Mouse (Mus musculus): ENCODE data around the gene Abcg2. TPM values are rescaled to one million over a fixed set of nuclear protein-coding genes. Genes with fewer than 3 reads are reported as not detected.

The Abcg2 gene
- total RNA-seq, 2 experiments from 2014 or later, result 32.0 to 35.0 TPM

DNA sequence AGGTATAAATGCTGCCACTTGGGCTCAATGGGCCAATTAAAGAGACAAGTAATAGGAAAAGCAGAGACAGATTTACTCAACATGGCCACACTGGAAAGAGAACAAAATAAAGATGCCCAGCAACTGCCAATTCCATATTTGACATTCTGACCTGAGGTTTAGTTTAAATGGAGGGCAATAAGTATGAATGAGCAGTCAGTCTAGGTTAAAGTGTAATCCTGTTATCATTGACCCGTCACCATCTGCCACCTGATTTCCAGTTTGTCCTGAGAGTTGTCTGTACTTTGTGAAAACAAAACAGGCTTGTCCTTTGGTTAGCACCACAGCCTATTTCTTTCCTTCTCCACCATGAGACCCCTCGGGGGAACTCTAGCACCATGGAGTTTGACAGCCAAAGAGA, 44.9 kb downstream of the Abcg2 start:
- intact Hi-C loops (cut with DNase I), result no loop called here
- DNase-seq, result no peak

GRCm38 (mm10) chr6:58632419-58632818, 48.1 kb downstream of the Abcg2 start:
- intact Hi-C loops (cut with DNase I), result no loop called here
- DNase-seq, result no peak

- intact Hi-C loops (cut with DNase I), result no loop called here
Measured at GRCm38 (mm10) chr6:58633731-58634130, 49.4 kb downstream of the Abcg2 start.

GRCm38 (mm10) chr6:58638566-58638965, 54.2 kb downstream of the Abcg2 start:
- intact Hi-C loops (cut with DNase I), result no loop called here
- no peak for DNase-seq

More at GRCm38 (mm10) chr6:58633731-58634130, 49.4 kb downstream of the Abcg2 start:
- no peak for DNase-seq

- intact Hi-C loops (cut with DNase I), result no loop called here
Measured at GRCm38 (mm10) chr6:58639391-58639790, 55.1 kb downstream of the Abcg2 start.

DNA sequence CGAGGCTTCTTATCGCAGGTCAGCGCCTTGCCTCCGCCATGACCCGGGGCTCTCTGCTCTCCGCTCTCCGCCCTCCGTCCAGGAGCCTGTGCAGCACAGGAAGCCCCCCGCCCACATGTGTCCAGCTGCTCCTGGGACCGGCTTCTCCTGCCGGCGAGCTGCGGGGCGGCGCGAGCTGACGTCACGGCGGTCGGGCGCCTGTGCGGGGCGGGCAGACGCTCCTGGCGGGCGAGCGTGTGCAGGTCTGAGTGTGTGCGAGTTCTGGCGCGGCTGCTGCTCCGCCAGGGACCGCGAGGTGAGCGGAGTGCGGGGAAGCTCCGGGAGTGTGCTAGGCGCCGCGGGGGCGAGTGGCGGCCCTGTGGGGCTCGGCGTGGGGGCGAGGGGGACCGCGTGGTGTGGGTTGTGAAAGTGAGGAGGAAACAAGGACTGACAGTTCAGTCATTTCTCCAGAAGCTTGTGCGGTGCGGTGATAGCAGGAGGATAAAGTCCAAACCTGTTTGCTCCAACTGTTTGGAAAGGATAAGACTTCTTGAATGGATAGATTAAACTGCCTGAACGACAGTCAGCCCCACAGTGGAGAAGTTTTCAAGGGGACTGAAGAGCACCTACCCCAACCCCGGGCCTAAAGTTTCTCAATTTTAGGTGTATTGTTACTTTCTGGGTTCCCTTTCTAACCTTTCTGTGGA, 56.2 kb downstream of the Abcg2 start:
- DNase-seq, result peak; percentile 74 to 79
- intact Hi-C loops (cut with DNase I), result loop anchor here (2.0 kb wide), 1 partner anchor 34 kb away; no protein-coding TSS in a partner anchor

More at GRCm38 (mm10) chr6:58639391-58639790, 55.1 kb downstream of the Abcg2 start:
- DNase-seq, result no peak

DNA sequence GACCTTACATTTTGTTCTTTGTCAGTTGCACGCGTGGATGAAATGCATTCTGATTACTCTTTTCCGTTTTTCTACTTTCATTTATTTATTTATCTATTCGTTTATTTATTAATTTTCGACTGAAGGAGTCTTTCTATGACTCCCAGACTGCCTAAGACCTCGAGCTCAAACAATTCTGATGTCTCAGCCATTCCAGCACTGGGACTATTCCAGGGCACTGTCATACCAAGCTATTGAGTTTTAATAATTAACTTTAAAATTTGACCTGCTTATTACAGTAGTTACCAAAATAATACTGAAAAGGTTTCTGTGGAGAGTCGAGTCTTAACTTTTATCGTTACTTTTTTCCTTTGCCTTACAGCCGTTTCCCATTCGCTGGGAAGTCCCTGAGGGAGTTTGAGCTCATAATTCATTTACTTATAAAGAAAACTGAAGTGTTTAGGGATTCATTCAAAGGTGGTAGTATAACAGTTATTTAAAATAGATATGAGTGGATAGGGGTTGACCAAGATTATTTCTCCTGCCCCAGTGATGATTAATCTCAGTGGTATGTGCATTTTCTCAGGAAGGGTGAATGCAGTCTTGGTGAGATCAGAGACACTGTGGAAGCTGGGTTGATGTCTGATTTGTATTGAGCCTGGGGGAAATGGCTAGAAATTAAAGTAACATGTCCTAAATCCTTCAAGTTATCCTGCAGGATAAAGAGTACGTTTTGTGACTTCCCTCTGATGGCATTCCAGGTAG, 56.9 kb downstream of the Abcg2 start:
- intact Hi-C loops (cut with DNase I), result loop anchor here (2.0 kb wide), 1 partner anchor 34 kb away; no protein-coding TSS in a partner anchor

DNA sequence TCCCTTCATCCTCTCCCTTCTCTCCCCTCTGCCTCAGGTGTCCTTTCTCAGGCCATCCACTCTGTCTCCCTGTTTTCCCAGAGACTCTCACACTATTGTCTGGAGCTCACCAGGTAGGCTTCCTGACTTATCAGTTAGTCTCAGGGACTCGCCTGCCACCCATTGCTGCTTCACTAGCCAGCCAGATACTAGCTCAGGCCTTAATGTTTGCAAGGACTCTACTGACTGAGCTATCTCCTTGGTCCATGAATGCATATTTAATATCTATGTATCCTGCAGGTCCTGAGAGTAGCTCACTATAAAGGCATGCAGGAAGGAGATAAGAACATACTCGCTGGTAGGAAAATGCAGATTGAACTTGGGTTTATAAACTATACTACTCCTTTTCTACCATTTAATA, 57.9 kb downstream of the Abcg2 start:
- no peak for DNase-seq
- intact Hi-C loops (cut with DNase I), result no loop called here

More for the DNA sequence above, 56.9 kb downstream of the Abcg2 start:
- no peak for DNase-seq

DNA sequence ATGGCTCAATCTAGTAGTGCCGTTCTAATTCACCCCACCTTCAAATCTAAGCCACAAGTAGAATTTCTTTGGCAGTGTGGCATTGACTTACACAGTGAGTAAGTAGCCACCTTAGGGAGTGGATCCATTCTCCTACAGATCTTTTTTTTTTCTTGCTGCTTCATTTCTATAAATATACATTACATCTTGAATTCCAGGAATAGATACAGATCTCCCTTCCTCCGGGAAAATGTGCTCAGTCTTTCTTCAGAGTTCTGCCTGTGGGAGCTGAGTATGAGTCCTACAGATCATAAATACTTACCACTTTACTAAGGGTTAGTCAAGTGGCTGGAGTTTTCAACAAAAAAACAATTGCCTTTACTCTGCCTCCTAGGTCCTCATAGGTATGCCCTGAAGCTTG, 60.3 kb downstream of the Abcg2 start:
- no peak for DNase-seq
- intact Hi-C loops (cut with DNase I), result no loop called here

GRCm38 (mm10) chr6:58648100-58648749, 63.9 kb downstream of the Abcg2 start:
- DNase-seq, result no peak
- intact Hi-C loops (cut with DNase I), result no loop called here

DNA sequence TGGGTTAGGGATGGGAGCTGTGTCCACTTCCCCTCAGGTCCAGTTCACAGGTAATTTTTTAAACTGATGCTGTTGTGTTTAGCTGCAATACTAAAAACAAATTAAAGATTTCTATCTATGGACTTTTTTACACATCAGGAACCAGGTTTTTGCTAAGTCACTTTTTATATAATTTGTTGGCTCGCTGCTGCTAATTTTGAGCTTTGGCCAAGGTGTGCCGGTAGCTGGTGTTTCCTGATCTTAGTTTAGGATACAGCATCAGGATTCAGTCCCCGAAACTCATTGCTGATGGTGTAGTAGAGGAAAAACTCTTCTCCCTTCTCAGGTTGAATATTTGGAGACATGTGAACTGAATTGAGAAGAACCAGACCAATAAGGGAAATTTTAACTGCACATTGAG, 65.8 kb downstream of the Abcg2 start:
- intact Hi-C loops (cut with DNase I), result no loop called here
- DNase-seq, result no peak

DNA sequence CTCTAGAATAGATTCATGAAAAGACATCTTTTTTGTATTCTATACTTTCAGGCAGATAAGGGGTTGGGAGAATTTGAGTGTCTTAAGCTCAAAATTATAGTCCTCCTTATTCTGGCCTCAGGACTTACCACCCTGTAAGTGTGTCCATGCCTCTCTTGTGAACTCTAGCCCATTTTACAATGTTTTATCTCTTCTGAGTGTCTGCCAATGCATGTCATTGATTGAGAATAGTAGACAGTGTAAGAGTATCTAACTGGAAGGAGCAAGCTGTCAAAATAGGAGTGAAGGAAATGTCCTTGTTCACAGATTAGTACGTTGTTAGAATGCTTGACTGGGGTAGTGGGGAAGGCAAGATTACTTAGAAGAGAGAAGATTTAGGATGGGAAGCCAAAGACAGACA, 66.7 kb downstream of the Abcg2 start:
- intact Hi-C loops (cut with DNase I), result no loop called here
- no peak for DNase-seq

- intact Hi-C loops (cut with DNase I), result no loop called here
- DNase-seq, result no peak
Measured at GRCm38 (mm10) chr6:58660951-58661575, 76.7 kb downstream of the Abcg2 start.

GRCm38 (mm10) chr6:58677802-58678201, 93.5 kb downstream of the Abcg2 start:
- intact Hi-C loops (cut with DNase I), result no loop called here
- DNase-seq, result no peak

- intact Hi-C loops (cut with DNase I), result no loop called here
- DNase-seq, result no peak
Measured at GRCm38 (mm10) chr6:58678530-58678929, 94.2 kb downstream of the Abcg2 start.

GRCm38 (mm10) chr6:58691584-58691983, 107.3 kb downstream of the Abcg2 start:
- no peak for DNase-seq
- intact Hi-C loops (cut with DNase I), result no loop called here

DNA sequence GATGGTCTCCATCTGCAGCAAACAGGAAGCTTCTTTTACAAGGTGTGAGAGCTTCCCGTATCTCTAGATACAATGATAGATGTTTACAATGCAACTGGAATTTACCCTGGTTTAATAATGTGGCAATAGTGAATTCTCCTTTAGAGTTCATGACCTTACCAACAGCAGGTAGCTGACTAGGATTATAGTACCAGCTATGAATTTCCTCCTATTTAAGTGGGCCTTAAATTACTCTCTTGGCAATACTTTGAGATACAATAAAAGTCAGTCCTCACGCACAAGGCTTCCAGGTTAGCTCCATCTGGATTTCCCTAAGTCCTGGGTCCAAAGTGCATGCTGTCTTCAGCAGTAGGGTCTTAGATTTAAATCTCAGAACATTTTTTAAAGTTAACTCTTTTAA, 109.9 kb downstream of the Abcg2 start:
- intact Hi-C loops (cut with DNase I), result no loop called here
- no peak for DNase-seq

DNA sequence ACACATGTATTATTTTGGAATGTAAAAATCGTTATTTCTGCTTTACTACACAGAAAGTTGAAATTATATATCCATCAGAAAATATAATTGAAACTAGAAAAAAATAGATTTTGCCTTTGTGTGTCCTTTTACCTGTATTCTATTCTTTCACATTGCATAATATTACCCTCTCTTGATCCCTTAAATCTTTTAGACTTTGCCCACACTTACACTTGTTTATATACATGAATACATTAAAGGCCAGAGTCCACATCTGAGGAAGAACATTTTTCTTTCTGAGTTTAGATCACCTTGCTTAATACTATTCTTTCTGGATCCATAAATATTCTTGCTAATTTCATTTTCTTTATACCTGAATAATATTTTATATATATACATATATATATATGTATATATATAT, 110.4 kb downstream of the Abcg2 start:
- intact Hi-C loops (cut with DNase I), result no loop called here
- no peak for DNase-seq

GRCm38 (mm10) chr6:58710369-58710768, 126.0 kb downstream of the Abcg2 start:
- intact Hi-C loops (cut with DNase I), result no loop called here

DNA sequence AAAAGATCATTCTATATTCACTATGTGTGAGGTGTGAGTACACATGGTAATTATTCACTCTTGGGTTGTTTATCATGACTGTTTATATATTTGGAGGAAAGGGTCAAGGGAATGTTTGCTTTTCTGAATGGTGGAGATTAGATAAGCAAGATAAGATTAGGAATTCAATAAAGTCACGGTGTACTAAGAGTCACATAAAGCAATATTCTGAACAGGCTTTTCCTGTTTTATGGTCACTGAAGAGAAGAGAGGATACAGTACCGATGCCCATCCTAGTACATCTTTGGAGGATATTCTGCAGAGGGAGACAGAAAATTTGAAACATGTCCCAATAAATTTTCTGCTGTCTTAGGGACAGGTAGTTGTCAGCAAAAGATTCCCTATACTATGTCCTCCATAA, 127.6 kb downstream of the Abcg2 start:
- no peak for DNase-seq
- intact Hi-C loops (cut with DNase I), result no loop called here

More at GRCm38 (mm10) chr6:58710369-58710768, 126.0 kb downstream of the Abcg2 start:
- no peak for DNase-seq

DNA sequence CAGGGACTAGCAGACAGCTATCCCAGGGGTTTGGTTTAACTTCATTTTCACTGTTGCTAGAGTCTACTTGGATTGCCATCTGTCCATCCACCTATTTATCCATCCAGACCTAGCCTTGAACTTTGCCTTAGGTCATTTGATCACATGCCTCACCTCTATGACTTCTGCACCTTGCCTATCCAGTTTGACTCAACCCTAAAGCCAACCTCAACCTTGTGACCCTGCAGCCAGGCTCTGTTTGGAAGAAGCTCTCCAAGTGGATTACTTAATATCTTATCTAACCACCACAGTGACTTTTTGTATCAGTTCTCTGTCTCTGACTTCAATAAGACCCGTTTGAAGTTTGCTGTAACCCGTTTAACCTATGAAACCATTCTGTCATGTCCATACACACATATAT, 149.5 kb downstream of the Abcg2 start:
- intact Hi-C loops (cut with DNase I), result no loop called here

More for the DNA sequence above, 149.5 kb downstream of the Abcg2 start:
- no peak for DNase-seq
